Mouse (Mus musculus) liver (tissue): ENCODE results near the gene Ncbp3.

Experiments
- DNase-seq: peaks from one replicate; pipeline ENCODE4 v3.0.0-alpha.2; 2020; ENCODE audit warnings: mixed read lengths

Gene Ncbp3

DNA sequence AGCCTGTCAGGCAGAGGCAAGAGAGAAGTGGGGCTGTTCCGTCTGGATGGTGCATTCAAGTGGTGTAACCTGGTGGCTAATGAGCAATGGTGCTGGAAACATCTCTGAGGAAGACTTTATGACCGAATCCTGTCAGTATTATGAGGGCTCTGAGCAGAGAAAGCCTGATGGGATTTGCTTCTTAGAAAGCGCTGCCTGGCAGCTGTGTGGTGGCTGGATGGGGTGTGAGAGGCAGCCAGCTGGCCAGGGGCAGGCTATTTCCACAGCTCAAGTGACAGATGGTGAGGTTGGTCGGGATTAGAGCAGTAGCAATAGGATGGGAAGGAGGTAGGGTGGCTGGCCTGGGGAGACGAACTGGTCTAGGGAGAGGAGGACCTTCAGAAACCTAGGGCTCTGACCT lies 16.0 kb upstream of the Ncbp3 start:
- DNase-seq, result no peak

DNA sequence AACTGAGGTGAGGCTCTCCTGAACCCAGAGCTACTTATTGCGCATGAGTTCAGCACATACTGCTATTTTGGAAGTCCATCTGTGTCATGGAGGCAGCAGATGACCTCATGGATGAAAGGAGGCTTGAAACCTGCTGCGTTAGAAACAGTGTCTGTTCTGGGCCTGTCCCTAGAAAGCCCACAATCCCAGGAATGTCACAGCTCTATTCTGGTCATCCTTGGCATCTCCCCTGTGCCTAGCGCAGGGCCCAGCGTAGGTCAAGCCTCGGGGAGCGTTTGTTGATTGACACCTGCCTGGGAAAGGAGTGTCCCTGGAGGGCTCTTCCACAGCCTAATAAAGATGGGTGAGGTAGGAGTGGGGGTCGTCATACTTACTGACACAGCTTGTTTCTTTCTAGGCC lies 11.5 kb upstream of the Ncbp3 start:
- DNase-seq, result no peak

DNA sequence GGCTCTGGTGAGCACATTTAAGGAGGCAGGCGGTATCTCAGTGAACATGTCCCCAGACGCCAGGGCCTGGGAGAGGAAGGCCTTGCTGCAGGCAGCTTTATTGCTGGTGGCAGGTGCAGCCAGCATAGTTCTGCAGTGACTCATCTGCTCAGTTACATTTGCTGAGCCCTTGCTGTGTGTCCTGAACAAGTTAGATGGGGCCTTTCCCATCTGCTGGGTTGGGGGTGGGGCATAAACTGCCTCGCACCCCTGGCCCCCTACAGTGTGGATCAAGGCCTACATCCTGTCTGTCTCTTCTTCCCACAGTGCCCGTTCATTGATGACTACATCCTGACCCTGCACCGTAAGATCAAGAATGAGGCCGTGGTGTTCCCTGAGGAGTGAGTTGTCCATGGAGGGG lies 10.7 kb upstream of the Ncbp3 start:
- no peak for DNase-seq

DNA sequence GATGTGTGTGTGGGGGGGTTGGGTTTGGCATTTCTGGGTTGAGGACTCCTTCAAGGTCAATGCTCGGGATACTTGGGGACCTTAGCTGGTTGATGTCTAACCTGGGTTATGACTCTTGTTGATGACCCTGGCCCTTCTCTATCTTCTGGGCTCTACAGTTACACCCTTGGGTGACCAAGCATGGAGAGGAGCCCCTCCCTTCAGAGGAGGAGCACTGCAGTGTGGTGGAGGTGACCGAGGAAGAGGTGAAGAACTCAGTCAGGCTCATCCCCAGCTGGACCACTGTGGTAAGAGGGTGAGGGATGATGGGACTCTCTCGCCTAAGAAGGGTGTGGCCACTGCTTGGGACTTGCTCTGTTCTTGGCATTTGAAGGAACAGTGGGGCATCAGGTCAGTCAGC lies 9.9 kb upstream of the Ncbp3 start:
- no peak for DNase-seq

DNA sequence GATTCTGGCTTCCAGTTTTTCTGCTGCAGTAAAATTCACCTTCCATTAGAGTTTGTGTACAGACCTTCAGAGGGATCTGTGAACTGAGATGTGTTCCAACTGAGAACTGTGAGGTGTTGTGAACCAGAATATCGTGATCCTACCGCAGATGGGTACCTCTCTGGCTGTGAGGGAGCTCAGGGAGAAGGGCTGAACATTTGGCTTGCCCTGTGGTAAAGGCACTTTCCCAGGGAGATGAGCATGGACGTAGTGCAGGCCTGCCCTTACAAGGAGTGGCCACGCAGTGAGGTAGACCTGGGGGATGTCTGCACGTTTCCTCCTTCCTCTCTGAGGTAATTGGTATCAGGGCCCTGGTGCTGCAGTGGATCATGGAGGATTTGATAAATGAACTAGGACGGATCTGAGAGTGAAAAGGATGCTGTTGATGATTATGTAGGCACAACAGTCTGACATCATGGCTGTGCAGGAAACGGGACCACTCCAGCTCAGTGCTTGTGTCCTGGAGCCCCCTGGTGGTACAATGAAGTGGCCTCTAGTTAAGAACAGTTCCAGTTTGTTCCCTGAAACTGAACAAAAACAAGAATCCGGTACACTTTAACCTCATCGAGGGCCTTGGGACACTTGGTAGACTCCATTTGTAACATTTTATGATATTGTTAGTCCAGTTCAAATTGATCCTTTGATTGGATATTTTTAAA lies 8.3 kb upstream of the Ncbp3 start:
- DNase-seq, result peak; percentile 56

DNA sequence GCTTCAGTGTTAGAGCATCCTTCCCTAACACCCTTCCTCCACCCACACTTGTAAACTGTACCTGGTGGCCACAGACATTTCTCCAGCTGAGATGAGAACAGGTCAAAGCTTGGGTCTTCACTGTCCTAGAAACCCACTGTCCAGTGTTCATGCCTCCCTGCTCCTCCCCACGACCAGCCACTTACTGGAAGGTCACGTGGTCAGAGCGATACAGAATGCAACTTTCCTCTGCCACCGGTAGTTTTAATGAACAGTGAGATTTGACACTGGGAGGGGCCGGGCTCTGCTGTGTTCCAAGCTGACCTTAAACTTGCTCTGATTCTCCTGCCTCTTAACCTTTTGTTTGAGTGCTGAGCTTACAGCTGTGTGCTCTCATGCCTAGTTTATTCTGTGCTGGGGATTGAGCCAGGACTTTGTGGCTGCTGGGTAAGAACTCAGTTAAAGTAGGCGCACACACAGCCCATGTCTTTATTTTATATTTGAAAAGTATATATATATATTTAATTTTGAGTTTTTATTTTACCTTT lies 3.3 kb upstream of the Ncbp3 start:
- DNase-seq, result no peak

DNA sequence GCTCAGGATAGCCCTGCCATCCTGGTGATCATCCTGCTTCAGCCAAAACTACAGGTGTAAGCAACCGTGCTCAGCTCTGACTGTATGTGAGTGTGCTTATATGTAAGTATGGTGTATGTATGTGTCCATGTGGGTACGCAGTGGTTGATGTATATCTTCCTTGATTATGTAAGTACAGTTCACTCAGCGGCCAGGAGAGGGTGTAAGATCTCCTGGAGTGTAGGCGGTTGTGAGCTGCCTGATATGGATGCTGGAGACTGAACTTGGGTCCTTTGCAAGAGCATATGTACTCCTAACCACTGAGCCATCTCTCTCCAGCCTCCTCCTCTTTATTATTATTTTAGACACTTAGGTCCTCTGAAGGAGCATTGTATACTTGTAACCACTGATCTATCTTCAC lies 2.8 kb upstream of the Ncbp3 start:
- no peak for DNase-seq

DNA sequence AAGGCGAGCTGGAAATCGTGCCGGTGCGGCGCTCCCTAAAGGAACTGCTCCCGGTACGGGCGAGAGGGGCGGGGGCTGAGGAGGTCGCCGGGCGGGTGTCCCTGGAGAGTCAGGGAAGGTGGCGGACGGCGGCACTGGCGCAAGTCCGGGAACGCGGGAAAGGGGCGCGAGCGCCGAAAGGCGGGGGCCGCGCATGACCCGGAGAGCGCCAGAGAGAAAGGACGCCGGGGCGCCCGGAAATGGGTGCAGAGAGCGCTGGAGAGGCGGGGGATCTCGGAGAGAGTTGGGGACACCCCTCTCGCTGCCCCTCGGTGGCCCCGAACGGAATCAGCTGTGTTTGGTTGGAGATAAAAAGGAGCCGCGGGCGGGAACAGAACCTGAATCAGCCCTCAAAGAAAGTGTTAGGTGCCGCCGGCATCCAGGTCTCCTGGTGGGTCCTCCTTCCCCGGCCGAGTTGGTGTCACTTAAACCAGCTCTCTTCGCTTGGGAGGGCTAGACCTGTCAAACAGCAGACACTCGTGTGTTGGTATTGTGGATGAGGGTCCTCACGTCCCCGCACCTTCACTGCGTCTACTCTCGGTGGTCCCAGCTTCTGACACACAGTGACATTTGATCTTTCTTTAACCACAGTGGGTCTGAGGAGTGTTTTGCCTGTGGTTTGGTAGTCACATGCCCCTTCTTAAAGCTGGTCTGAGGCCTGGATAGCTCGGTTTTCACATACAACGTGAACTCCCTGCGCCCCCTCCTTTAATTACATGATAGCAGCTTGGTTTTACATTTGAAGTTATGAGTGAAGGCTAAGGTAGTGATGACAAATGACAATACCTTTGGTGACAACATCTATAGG lies 670 bp downstream of the Ncbp3 start:
- DNase-seq, result peak; percentile 77

DNA sequence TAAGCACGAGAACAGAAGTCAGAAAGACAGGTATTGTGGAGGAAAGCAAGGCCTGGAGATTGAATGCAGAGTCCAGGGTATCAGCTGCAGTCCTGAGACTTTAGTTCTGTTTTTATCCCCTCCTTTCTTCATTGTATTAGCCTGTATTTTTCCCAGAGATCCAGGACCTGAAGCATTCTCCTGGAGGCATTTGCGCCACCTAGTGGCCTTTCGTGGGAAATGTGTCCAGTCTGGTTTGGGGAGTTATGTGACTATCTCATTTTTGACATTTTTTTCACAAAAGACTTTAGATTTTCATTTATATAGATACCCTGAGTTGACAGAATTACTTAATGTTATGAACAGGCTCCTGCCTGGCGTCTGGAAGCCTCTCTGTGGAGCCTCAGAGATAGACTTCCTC lies 1.8 kb downstream of the Ncbp3 start:
- peak; percentile 85 for DNase-seq

DNA sequence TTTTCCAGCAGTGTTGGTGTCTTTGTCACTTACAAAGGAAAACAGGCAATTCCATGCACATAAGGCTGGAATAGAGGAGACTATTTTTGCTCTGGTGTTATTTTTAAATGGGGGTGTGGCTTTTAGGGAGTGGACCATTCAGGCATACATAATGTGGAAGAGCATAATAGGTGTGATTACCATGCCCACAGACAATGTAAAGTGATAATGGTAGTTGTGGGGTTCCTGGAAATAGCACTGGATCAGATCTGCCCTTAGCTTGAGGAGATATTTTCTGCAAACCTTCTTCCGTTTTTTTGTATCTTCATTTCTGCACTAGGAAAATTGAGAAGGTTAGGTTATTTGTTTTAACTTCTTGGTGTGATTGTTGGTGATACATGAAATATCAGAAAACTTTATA lies 5.2 kb downstream of the Ncbp3 start:
- no peak for DNase-seq

DNA sequence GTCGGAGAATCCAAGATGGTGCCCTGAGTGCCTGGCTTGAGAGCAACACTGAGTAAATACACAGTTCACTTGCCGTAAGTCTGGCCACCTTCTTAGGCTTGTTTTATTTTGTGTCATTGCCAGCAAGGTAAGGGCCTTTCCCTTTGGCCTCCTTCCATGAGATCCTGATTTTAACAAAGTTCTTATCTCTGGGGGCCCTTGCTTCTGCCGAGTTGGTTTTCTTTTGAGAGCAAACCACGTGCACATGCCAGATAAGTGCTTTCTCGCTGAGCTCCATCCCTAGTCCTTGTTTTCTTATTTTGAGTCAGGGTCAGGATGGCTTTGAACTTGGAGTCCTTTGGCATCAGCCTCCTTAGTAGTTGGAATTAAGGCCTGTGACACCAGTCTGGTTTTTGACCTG lies 10.1 kb downstream of the Ncbp3 start:
- peak; percentile 19 for DNase-seq

DNA sequence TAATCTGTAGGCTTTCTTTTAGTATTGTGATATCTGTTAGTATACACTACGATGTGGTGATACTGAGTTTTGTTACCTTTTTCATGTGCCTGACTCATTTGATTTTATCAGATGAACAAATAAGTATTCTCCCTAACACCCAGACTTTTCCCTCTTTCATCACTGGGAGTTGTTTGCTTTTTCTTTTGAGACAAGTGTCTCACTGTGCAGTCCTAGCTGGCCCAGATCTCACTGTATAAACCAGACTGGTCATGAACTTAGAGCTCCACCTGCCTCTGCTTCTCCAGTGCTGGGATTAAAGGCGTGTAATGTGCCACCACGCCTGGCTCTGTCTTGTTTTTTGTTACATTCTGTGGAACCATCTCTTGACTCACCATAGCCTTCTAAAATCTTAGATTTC lies 12.0 kb downstream of the Ncbp3 start:
- no peak for DNase-seq

DNA sequence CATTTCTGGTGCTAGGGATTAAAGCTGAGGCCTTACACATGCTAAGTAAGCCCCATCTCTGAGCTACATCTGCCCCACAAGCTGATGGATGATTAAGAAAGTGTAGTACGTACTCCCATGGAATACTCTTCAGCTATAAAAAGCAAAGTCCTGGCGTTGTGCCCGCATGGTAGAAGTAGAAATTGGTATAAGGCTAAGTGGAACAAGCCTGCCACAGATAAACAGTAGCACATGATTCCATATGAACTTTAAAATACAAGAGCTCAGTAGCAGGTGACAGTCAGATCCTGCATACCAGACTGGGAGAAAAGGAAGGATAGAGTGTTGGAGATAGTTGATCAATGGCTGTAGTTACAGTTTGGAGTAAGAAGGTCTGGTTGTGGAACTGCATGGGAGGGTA lies 13.8 kb downstream of the Ncbp3 start:
- DNase-seq, result no peak

DNA sequence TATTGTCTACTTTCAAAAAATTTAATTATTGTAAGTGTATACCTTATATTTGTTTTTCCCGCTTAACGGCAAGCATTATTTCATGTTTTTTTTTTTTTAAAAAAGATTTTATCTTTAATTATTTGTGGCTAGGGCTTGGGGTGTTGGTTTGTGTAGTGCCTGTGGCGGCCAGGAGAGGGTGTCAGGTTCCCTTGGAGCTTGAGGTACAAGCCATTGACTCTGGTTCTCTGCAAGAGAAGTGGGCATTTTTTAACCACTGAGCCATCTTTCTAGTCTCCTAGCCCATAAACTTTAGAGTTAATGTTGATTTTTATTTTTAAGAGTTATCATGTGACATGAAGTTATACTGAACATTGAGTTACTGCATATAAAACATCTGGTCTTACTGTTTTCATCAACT lies 24.3 kb downstream of the Ncbp3 start:
- DNase-seq, result peak; percentile 23

DNA sequence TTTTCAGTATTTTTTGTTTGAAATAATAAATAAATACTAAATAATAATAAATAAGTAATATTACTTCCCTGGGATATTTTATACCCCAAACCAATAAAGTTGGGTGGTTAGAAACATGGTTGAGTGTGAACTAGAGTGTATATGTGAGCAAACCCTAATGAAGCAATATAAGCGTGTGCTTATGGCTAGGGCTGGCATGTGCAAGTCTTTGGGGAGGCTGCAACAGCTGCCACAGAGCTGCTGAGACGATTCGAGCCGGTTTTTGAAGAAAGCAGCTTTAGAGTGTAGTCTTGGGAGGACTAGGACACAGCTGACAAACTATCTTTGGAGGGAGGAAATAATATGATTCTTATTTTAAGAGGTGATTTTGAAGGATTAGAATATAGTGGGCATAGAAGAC lies 28.7 kb downstream of the Ncbp3 start:
- DNase-seq, result no peak

DNA sequence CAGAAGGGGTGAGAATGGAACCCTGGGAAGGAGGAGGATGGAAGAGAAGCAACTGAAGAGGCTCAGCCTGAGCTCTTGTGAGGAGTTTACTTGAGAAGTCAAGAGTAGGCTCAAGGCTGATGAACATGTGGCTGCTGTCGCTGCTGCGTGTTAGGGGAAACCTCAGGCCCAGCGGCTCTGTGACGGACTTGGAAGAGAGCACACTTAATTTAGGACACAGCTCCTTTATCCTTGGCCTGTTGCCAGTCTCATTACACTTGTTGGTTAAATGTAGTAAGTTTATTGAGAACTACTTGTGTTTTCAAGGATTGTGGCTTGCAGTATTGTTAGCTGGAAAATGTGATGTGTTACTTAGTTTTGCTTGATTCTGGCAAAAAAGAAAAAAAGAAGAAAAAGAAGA lies 29.1 kb downstream of the Ncbp3 start:
- DNase-seq, result no peak

DNA sequence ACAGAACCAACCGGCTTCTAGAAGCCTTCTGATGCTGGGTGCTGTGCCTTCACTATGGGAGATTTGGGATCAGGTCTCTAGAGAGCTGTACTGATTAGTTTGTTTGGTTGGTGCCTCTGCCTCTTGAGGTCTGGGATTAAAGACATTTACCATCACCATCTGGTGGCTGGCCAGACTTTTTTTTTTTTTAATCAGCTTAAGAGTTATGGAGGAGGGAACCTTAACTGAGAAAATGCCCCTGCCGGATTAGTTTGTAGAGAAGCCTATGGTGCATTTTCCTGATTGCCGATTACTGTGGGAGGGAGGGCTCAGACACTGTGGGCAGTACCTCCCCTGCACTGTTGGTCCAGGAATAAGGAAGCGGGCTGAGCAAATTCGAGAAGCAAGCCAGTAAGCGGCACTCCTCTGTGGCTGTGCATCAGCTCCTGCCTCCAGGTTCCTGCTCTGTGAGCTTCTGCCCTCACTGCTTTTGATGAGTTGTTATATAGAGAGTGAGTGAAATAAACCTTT lies 29.7 kb downstream of the Ncbp3 start:
- no peak for DNase-seq

DNA sequence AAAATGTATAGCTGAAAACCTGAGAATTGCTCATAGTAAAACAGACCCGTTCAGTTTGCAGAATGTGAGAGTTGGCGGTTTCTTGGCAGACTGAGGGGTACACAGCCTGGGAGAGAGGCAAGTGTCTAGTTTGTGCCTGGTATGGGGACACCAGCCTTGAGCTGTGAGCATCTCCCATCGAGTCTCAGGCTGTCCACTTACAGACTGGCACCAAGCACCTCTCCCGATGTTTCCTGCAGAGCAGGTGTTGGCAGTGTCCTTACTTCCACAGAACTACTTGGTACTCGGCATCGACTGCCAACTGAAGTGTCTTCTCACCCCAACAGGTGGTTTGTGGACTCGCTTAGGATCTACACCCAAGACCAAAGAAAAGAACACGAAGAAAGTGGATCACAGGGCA lies 31.0 kb downstream of the Ncbp3 start:
- DNase-seq, result no peak

DNA sequence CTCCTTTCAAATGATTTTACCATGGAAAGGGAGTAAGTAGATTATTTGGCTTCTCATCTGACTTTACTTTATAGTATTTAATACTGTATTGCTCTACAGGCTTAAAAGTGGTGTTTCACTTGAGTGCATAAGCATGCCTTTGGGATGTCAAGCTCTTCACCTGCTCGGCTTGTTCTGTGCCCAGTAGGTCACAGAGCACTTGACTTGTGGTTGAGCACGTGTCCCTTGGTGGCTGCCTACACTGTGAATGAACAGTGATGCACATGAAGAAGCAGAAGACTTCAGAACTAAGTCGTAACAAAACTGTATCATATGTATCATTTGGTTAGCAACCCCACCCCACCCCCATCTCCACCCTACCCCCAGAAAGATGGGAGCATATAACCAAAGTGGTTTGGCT lies 32.7 kb downstream of the Ncbp3 start:
- no peak for DNase-seq

DNA sequence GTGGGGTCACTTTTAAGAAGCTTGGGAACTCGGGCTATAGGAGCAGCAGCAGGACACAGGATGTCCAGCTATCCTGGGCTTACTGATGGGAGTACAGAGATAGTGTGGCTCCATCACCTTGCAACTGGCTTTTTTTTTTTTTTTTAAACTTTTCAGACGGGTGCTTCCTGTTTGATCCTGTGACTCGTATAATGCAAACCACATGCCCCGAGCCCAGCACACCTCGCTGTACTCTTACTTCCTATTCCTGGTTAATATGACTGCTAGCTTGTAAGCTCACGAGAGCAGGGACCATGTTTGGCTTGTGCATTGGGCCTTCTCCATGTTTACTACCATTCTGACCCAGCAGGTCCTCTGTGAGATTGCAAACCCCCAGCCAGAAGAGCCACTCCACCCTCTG lies 36.7 kb downstream of the Ncbp3 start:
- no peak for DNase-seq

DNA sequence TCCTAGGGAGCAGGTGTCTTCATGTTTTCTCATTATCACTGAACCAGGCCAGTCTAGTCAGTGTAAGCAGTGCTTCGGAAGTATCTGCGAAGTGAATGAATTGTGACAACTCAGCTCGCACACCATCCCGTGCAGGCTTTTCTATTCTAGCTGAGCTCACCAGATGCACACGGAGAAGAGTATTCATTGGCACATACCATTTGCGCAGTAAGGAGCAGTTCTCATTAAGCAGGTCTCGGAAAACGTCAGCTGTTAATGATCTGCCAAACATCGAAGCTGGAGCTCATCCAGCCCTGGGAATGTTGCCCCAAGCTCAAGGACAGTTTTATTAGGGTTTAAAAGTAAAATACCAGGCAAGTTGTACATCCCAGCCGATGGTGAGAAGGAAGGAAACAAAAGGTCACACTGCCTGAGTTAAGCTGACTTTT lies 37.2 kb downstream of the Ncbp3 start:
- DNase-seq, result no peak

DNA sequence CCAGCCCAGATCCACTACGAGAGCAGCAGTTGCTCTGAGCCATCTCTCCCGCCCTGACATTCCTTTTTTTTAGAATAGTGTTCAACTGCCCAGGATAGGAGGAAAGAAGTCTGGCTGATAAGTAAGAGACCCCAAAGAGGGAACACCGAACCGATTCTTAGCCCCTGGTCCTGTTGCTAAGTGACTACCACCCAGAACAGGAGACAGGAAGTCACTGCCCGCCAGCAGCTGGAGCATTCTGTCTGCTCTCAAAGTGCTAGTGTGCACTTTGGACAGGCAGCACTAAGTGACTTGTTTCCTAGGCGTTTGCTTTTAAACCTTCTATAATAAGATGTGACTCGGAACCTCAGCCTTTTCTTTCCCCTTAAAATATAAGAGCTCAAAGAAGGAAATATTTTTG lies 37.8 kb downstream of the Ncbp3 start:
- DNase-seq, result no peak

DNA sequence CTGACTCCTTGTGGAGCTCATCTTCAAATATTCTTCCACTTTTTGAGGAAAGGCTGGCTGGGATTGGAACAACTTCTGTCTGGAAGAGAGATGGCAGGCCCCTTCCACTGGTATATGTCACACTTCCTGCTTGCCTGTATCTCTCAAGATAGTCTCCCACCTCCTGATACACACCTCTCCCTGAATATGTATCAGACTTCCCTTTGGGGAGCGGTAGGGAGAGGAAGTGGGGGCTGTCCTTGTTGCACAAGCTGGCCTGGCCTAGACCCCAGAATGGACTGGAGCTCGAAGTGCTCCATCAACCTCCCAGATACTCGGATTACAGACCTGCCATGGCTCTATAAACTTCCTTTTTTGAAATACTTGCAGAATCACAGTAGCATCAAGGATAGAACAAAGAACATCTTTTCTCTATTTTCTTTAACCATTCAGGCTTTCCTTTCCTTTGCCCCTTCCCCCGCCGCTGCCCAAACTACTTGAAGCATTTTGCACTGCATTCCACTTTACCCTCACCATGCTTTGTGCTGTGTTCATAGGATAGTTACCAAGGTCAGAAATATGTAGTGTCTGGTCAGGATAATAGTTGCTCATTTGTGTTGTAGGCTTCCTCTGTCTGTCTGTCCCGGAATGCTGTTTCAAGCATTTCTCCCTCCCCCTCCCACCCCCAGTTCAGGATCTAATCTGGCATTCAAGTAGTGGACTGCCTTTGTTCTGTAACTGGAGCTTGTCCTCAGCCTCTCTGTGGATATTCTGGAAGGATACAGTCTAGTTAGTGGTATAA lies 40.3 kb downstream of the Ncbp3 start:
- no peak for DNase-seq
